In genomic region chr6:145112865-145113264, GRCm38 (mm10) we compare ENCODE assay signal across 20 mouse cellular contexts. TPM values are rescaled to one million over a fixed set of nuclear protein-coding genes. Genes with fewer than 3 reads are reported as not detected.
DNase-seq lines count a peak whose midpoint lies in the region; ATAC-seq lines count a peak whose summit lies in the region.
"Had no signal": no experiment of that assay in that cellular context is flagged by ENCODE, and none has a peak within 500 bp of the region (broad histone marks: within the 10 kb centered on the region; RNA-seq: fewer than 3 reads in every experiment).

No protein-coding gene starts in this region.

- no peak for ATAC-seq in frontal cortex, adult (ENCODE audit: low TSS enrichment)
- ATAC-seq: CD4-positive, CD25-positive, alpha-beta regulatory T cell, adult 4 months; forebrain, embryonic 14.5 days; inflammation-experienced regulatory T-cells, adult 6 months had no signal

- peak; percentile 30 for DNase-seq in ovary, postnatal 36 days (ENCODE audit: low spot score)
- DNase-seq in ovary, postnatal 14 days (ENCODE audit: low spot score): no peak
- DNase-seq in adrenal gland, adult 2 months: peak; percentile 77
- DNase-seq in adrenal gland, postnatal 14 days: peak; percentile 56
- no peak for DNase-seq in layer of hippocampus, postnatal 14 days (ENCODE audit: low spot score in 2 of 2)
- DNase-seq in heart, adult 18-20 months: no peak
- DNase-seq: B cell, adult 2 months; cerebellum, adult 11 months; cerebellum, adult 8-10 months; cerebellum, postnatal 14 days; embryo, embryonic 11 days; gastrocnemius, postnatal 10 days; heart, adult 2 months; kidney, adult 11 months had no signal

RNA-seq across cellular contexts. Expression of gene Lrmp, which starts 2.6 kb away (rescaled TPM):
- total RNA-seq in adrenal gland, adult 2 months (2021): 1 to 10 TPM; 2.6 to 3.0 TPM
- 7.7 and 8.6 TPM in 2 replicates for polyA plus RNA-seq in adrenal gland, adult 2 months (2012; rRNA removed)
- 5.3 and 15.6 TPM in 2 replicates for total RNA-seq in adrenal gland, postnatal 14 days (2021)
- total RNA-seq in layer of hippocampus, postnatal 14 days (2021): 1 to 10 TPM; 3.3 to 3.5 TPM
- 1 to 10 TPM; 1.3 to 4.2 TPM for total RNA-seq in heart, adult 18-20 months (2021)

RNA-seq across cellular contexts. Expression of gene Bcat1, which starts 36.9 kb away (rescaled TPM):
- 10 to 100 TPM; 11.4 to 34.6 TPM for total RNA-seq in adrenal gland, adult 2 months (2021)
- 0.48 and 0.57 TPM in 2 replicates for polyA plus RNA-seq in adrenal gland, adult 2 months (2012; rRNA removed)
- total RNA-seq in adrenal gland, postnatal 14 days (2021): 5.9 and 8.0 TPM in 2 replicates
- 10 to 100 TPM; 88.1 to 88.7 TPM for total RNA-seq in layer of hippocampus, postnatal 14 days (2021)
- 1 to 10 TPM in 1 of 2 experiments, under 1 TPM in 1; 0.46 to 1.1 TPM for total RNA-seq in heart, adult 18-20 months (2021)
- polyA plus RNA-seq: erythroblast, embryonic 14.5 days; G1E had no signal

Comparison
In these comparisons a context has a peak if more than half of its experiments do, and no peak if none do; other contexts are left out.
1. DNase-seq: peak in ovary, postnatal 36 days (single experiment), adrenal gland, adult 2 months (single experiment) and adrenal gland, postnatal 14 days (single experiment); none in ovary, postnatal 14 days (single experiment), layer of hippocampus, postnatal 14 days (0 of 2) and heart, adult 18-20 months (0 of 2).